Mouse (Mus musculus) neural tube, embryonic 14.5 days (tissue): Measurements from ENCODE around the gene Gm9913. TPM values are rescaled to one million over a fixed set of nuclear protein-coding genes. Genes with fewer than 3 reads are reported as not detected.
A peak's percentile ranks its signal among the peaks of the same experiment; 100 is the strongest.

ENCODE experiments used
- ATAC-seq: fragments of 200-750 bp; cut with Nextera tagmentation; 2 replicates; pipeline ENCODE4 v1.8.0; 2017; ENCODE audit warnings: low read depth, mild to moderate bottlenecking, moderate TSS enrichment, moderate library complexity
- H3K27ac ChIP-seq: fragments of 300-500 bp; sonication (generic); 2 replicates; pipeline ENCODE4 v1.5.1; 2014; ENCODE audit warnings: low read depth, mild to moderate bottlenecking, control low read depth, low read length, moderate library complexity, mixed read lengths
- H3K27me3 ChIP-seq: fragments of 300-500 bp; sonication (generic); 2 replicates; pipeline ENCODE4 v1.6.1; 2014; ENCODE audit warnings: low read length; ENCODE audit not compliant: control insufficient read depth, insufficient read depth
- H3K36me3 ChIP-seq: fragments of 300-500 bp; sonication (generic); 2 replicates; pipeline ENCODE4 v1.6.1; 2014; ENCODE audit warnings: low read length, mixed read lengths; ENCODE audit not compliant: control insufficient read depth, insufficient read depth
- H3K4me1 ChIP-seq: fragments of 300-500 bp; sonication (generic); 2 replicates; pipeline ENCODE4 v1.6.1; 2014; ENCODE audit warnings: low read length; ENCODE audit not compliant: control insufficient read depth, insufficient read depth
- H3K4me2 ChIP-seq: fragments of 300-500 bp; sonication (generic); 2 replicates; pipeline ENCODE4 v1.6.1; 2014; ENCODE audit warnings: mild to moderate bottlenecking, low read depth, low read length, control low read depth
- H3K4me3 ChIP-seq: fragments of 300-500 bp; sonication (generic); 2 replicates; pipeline ENCODE4 v1.5.1; 2014; ENCODE audit warnings: low read depth, low read length, control low read depth, mixed read lengths
- H3K9ac ChIP-seq: fragments of 300-500 bp; sonication (generic); replicated peaks from 2 replicates; pipeline ENCODE4 v1.6.1; 2014; ENCODE audit warnings: low read depth, mild to moderate bottlenecking, control low read depth, low read length, mixed read lengths
- H3K9me3 ChIP-seq: fragments of 300-500 bp; sonication (generic); 2 replicates; pipeline ENCODE4 v1.6.1; 2016; ENCODE audit warnings: low read length; ENCODE audit not compliant: control insufficient read depth
- WGBS: fragments of 180-500 bp; shearing (Covaris S2); extraction: QIAGEN DNeasy Blood & Tissue Kit; methylation state at CpG from one replicate; pipeline ENCODE4 v1.1.7; 2014; 5-methylcytosine and 5-hydroxymethylcytosine counted together
- polyA plus RNA-seq: library from polyadenylated mRNA; unstranded; fragments of >200 nt; fragmentation: Nextera tagmentation; extraction: Ambion mirVana; gene quantifications from 2 replicates; pipeline ENCODE4 v1.2.1, GENCODE M21; 2014

The Gm9913 gene
- polyA plus RNA-seq, 1 experiment from 2014 or later: 0.11 TPM

DNA sequence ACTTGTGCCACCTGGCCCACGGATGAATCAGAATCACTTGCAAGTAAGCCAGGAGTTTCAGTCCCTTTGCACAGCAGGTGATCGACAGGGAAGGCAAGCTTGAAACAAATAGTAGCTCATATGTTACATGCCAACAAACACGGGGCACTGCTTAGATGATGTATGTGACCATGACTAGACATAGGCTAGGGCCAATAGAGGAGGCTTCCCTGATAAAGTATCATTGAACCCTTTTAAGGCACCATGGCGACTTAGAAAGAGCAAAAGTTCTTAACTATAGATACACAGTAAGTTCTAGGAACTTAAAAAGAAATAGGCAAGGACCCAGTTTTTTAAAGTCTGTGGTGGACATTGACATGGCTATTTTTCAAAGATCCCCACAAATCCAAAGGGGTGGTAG, 3.0 kb downstream of the Gm9913 start, which contains the start of gene Fbn1:
TSS of gene Fbn1 (minus strand) at position 101 of the 400 bp plus-strand sequence.
- Histone ChIP-seq H3K27me3 (no peaks in the 10 kb centered on the region), H3K9me3 (no peaks in the 10 kb centered on the region), H3K27ac (no peak within 1 kb of the TSS), H3K4me2 (peak within 1 kb of the TSS; percentile 90), H3K4me3 (peak within 1 kb of the TSS; percentile 68), H3K4me1 (peaks cover 8% of the 10 kb centered on the region; the same call in 1 of the 2 replicates), H3K36me3 (no peaks in the 10 kb centered on the region), H3K9ac (peak within 1 kb of the TSS; percentile 72)
- 80% methylated on average over 4 of the region's 4 CpGs for WGBS
- no peak for ATAC-seq

DNA sequence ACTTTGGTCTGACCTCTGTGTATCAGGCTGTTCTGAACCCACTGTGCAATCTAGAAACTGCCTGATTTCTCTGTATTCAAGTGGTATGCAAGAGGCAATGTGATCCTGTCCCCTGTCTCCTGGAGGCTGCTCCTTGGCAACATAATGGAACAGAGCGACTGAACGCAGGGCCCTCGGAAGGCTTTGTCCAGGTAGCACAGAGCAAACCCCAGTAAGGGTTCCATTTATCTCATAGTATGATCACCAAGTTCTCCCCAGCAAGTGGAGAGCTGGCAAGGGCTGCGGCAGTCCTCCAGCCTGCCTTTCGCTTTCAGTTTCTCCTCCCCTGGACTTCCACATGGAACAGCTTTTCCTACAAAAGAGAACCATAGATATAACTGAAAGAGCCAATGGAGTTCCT, 3.5 kb downstream of the Gm9913 start:
- Histone ChIP-seq H3K27ac (no peak overlapping the region), H3K4me2 (no peak overlapping the region), H3K9me3 (no peaks in the 10 kb centered on the region), H3K4me1 (peaks cover 8% of the 10 kb centered on the region; the same call in 1 of the 2 replicates), H3K36me3 (no peaks in the 10 kb centered on the region), H3K4me3 (no peak overlapping the region), H3K27me3 (no peaks in the 10 kb centered on the region), H3K9ac (no peak overlapping the region)
- WGBS: 94% methylated on average over 5 of the region's 5 CpGs
- ATAC-seq: no peak

DNA sequence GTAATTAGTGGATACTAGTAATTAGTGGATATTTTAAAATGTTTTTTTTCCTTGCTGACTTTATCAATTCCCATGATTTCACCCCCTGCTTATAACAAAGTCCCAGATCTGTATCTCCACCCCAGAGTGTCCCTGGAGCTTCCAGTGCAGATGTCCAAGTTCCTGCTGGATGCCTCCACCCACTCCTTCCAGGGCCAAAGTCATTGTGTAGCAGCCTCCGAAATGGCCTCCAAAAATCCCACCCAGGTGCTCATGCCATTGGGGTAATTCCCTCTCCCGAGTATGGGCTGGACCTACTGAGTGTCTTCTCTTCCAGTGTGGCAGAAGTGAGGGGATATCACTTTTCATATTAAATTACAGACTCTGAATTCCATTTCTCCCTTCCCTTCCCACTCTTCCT, 5.9 kb downstream of the Gm9913 start:
- Histone ChIP-seq H3K4me2 (no peak overlapping the region), H3K36me3 (no peaks in the 10 kb centered on the region), H3K27me3 (no peaks in the 10 kb centered on the region), H3K27ac (no peak overlapping the region), H3K9me3 (no peaks in the 10 kb centered on the region), H3K4me3 (no peak overlapping the region), H3K4me1 (0 out of 2 replicates have a peak, but pooled peaks cover 2% of the 10 kb centered on the region), H3K9ac (no peak overlapping the region)
- ATAC-seq: no peak
- 78% methylated on average over 2 of the region's 2 CpGs for whole genome bisulfite sequencing

DNA sequence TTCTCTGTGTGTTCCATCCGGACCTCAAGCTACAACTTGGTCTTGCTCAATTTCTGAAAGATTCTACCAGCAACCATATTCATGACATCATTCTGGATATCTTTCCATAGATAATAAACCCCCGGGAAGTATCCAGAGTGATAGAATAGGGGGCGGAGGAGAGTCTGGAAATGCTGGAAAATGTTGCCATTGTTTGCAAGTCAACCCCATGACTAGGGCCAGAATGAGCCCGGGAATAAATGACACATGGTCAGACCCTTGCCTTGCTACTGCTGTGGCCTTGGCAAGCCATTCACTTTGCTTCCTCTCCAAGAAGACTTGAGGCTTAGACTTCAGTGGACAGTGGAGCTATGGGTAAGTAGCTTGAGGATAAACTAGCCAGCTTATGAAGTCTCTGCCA, 7.0 kb downstream of the Gm9913 start:
- Histone ChIP-seq H3K9ac (no peak overlapping the region), H3K4me3 (no peak overlapping the region), H3K27ac (no peak overlapping the region), H3K27me3 (no peaks in the 10 kb centered on the region), H3K4me1 (0 out of 2 replicates have a peak, but pooled peaks cover under 1% of the 10 kb centered on the region), H3K4me2 (no peak overlapping the region), H3K9me3 (no peaks in the 10 kb centered on the region), H3K36me3 (no peaks in the 10 kb centered on the region)
- ATAC-seq: no peak
- 80% methylated on average over 4 of the region's 4 CpGs for WGBS

DNA sequence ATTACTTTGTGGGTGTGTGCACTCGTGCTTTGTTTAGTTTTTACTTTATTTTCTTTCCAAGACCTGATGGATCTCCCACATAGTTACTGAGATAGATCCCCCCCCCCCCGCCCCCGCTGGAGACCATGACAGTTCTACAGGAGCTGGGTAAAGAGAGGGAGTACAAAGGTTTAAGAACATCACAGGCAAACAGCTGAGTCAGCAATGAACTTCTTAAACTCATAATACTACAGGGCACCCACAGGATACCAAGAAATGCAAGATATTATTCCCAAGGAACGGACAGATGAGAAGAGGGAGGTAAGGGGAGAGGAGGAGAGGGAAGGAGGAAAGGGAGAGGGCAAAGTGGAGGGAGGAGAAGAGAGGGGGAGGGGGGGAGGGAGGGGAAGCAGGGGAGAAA, 7.7 kb downstream of the Gm9913 start:
- no peaks in the 10 kb centered on the region for H3K36me3 ChIP-seq
- no peaks in the 10 kb centered on the region for H3K4me1 ChIP-seq
- no peak overlapping the region for H3K4me2 ChIP-seq
- H3K4me3 ChIP-seq: no peak overlapping the region
- no peak overlapping the region for H3K27ac ChIP-seq
- no peaks in the 10 kb centered on the region for H3K27me3 ChIP-seq
- ATAC-seq: no peak
- no peaks in the 10 kb centered on the region for H3K9me3 ChIP-seq
- H3K9ac ChIP-seq: no peak overlapping the region
- 84% methylated on average over 4 of the region's 4 CpGs for WGBS

DNA sequence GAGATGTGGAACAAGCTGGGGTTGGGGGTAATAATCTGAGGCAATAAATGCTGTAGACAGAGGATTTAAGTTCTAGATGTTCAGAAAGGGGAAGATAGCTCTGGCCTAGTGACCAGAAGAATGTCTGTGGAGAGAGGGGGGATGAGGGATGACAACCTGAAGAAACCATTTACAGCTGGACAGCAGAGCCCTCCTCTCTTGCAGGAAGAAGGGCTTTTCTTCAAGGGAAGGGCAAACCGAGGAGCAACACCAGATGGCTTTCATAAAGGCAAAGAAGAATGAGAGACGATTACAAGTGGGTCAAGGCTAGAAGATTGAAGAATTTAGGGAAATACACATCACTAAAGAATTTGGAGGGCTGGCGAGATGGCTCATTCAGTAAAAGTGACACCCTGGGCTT, 9.5 kb downstream of the Gm9913 start:
- no peaks in the 10 kb centered on the region for H3K27me3 ChIP-seq
- H3K27ac ChIP-seq: no peak overlapping the region
- H3K4me3 ChIP-seq: no peak overlapping the region
- no peak for ATAC-seq
- no peaks in the 10 kb centered on the region for H3K36me3 ChIP-seq
- H3K4me1 ChIP-seq: no peaks in the 10 kb centered on the region
- no peak overlapping the region for H3K9ac ChIP-seq
- H3K4me2 ChIP-seq: no peak overlapping the region
- 77% methylated on average over 3 of the region's 3 CpGs for WGBS
- no peaks in the 10 kb centered on the region for H3K9me3 ChIP-seq

DNA sequence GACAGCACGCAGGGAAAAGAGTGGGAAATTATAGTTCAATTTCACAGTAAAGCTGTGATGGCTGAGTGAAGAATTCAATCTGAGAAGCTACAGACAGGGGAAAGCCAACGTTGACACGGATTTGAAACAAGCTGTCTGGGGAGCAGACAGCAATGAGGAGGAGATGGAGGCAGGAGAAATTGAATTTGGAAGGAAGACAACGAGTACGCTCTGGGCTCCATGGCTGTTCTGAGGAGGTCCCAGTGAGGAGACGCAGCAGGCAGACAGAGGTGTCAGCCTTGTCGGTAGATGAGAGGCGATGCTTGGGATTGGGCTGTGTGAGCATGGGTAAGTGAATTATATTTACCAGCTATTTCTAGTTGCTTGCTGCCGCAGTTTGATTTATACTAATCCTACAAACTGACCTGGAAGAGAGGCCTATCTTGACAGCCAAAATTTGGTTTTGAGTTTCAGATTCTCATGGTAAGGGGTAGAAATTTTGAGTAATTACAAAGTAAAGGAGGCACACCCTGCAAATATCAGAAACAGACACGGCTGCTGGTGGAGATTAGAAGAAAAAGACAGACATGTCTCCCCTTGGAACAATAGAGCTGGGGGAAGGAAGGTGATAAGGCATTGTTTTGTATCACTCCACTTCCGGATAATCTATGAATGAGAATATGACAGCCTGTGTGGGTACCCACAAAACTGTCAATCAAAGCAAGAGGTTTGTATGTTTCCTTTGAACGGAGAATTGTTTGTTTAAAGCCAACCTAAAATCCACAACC, 10.6 kb downstream of the Gm9913 start:
- Histone ChIP-seq H3K9ac (no peak overlapping the region), H3K9me3 (no peaks in the 10 kb centered on the region), H3K27me3 (no peaks in the 10 kb centered on the region), H3K27ac (no peak overlapping the region), H3K4me3 (no peak overlapping the region), H3K36me3 (no peaks in the 10 kb centered on the region), H3K4me2 (no peak overlapping the region), H3K4me1 (no peaks in the 10 kb centered on the region)
- WGBS: 81% methylated on average over 12 of the region's 12 CpGs
- no peak for ATAC-seq

DNA sequence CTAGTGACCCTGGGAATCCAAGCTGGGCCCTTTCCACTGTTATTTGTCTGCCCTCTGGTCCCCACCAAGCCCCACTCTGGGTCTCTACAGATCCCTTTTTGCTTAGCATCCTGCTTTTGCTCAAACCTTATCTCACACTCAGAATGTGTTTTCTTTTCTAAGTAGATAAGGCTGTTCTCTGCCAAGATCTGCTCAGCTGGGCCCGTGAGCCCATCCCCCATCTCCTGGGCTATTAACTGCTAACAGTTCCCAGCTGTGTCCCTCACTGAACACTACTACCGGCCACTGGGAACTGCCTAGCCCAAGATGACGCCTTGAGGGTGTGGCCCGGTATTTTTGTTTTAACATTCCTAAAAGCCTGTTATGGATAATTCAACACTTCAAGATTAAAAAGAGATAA, 11.7 kb downstream of the Gm9913 start:
- Histone ChIP-seq H3K36me3 (no peaks in the 10 kb centered on the region), H3K27ac (no peak overlapping the region), H3K4me1 (no peaks in the 10 kb centered on the region), H3K9ac (no peak overlapping the region), H3K27me3 (no peaks in the 10 kb centered on the region), H3K9me3 (no peaks in the 10 kb centered on the region), H3K4me2 (no peak overlapping the region), H3K4me3 (no peak overlapping the region)
- ATAC-seq: peak; percentile 88; the same call in 1 of the 2 replicates
- WGBS: 10% methylated on average over 4 of the region's 4 CpGs

DNA sequence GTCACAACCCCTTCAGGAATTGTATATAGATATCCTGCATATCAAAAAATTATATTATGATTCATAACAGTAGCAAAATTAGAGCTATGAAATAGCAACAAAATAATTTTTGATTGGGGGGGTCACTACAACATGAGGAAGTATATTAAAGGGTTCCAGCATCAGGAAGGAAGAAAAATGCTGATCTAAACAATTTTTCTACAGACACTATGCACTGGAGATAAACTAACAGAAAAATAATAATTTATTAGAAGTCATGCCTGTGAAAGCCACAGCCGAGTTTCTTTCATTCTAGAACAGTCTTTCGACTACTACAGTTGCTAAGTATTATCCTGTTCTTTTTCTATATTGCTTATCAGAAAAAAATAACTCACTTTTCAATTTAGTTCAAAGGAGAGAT, 20.6 kb downstream of the Gm9913 start:
- Histone ChIP-seq H3K27ac (no peak overlapping the region), H3K4me3 (no peak overlapping the region), H3K4me2 (no peak overlapping the region), H3K9me3 (no peaks in the 10 kb centered on the region), H3K27me3 (no peaks in the 10 kb centered on the region), H3K9ac (no peak overlapping the region), H3K4me1 (no peaks in the 10 kb centered on the region), H3K36me3 (no peaks in the 10 kb centered on the region)
- WGBS: 88% methylated on average over 2 of the region's 2 CpGs
- no peak for ATAC-seq
